Mouse (Mus musculus): ENCODE results near the gene 4930548H24Rik. TPM values are rescaled to one million over a fixed set of nuclear protein-coding genes. Genes with fewer than 3 reads are reported as not detected.

4930548H24Rik gene
- polyA plus RNA-seq (2015; fragmentation: Nextera tagmentation; extraction: Ambion mirVana), result not detected in 2 replicates

DNA sequence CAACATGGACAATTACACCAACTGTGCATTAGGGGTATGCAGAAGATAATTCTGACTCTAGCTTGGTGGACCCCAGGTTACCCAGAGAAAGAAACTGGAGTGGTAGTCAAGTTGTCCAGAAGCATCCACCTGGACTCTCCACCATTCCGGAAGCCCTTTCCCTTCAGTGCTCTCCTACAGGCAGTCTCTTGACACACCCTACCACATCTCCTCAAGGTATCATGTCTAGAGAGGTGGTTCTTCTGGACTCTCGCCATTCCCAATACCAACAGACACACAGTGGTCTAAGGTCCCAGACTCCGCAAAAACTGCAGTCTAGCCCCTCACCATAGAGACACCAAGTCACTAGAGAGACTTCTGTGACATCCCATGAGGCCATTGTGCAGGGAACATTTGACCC is at the start of gene 4930548H24Rik:
TSS of gene 4930548H24Rik (plus strand) at position 301 of the 400 bp plus-strand sequence.
- DNase-seq, result no peak
- Histone ChIP-seq H3K4me3 (replicated peaks) (no peak within 1 kb of the TSS), H3K9ac (no peak within 1 kb of the TSS), H3K27me3 (peaks cover under 1% of the 10 kb centered on the region; the same call in 1 of the 2 replicates), H3K36me3 (peaks cover 23% of the 10 kb centered on the region), H3K4me2 (no peak within 1 kb of the TSS), H3K9me3 (replicated peaks) (no peaks in the 10 kb centered on the region), H3K27ac (no peak within 1 kb of the TSS), H3K4me1 (replicated peaks) (no peaks in the 10 kb centered on the region)
- 77% methylated on average over 3 of the region's 3 CpGs for WGBS (ENCODE audit: insufficient replicate concordance)
- ATAC-seq (ENCODE audit: low read depth), result no peak

DNA sequence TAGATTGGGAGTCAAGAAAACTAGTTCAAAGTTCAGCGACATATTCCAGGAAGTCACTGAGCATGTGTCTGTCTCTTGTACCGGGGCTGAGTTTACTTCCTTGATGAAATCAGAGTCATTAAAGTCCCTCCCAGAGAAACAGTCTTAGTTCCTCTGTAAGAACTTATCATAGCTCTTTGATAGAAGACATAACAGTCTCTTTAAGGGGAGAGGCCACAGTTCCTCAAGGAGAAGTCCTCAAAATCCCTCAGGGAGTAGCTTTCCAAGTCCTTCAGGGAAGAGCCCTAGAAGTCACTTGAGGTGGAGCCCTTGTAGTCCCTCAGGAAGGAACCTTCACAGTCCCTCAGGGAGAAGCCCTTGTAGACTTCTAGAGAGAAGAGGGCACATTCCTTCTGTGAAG is 34.2 kb upstream of the 4930548H24Rik start:
- Histone ChIP-seq H3K9me3 (replicated peaks) (no peaks in the 10 kb centered on the region), H3K36me3 (no peaks in the 10 kb centered on the region), H3K4me3 (replicated peaks) (peak overlapping the region; percentile 71; the same call in 1 of the 2 replicates), H3K9ac (0 out of 2 replicates have a peak overlapping the region, but pooled peaks have one; percentile 81), H3K27ac (0 out of 2 replicates have a peak overlapping the region, but pooled peaks have one; percentile 32), H3K4me2 (peak overlapping the region; percentile 90; the same call in 1 of the 2 replicates), H3K4me1 (replicated peaks) (peaks cover 23% of the 10 kb centered on the region), H3K27me3 (no peaks in the 10 kb centered on the region)
- WGBS (ENCODE audit: insufficient replicate concordance), result 33% methylated on average over 2 of the region's 2 CpGs
- DNase-seq (no peak), ATAC-seq (ENCODE audit: low read depth) (no peak)

DNA sequence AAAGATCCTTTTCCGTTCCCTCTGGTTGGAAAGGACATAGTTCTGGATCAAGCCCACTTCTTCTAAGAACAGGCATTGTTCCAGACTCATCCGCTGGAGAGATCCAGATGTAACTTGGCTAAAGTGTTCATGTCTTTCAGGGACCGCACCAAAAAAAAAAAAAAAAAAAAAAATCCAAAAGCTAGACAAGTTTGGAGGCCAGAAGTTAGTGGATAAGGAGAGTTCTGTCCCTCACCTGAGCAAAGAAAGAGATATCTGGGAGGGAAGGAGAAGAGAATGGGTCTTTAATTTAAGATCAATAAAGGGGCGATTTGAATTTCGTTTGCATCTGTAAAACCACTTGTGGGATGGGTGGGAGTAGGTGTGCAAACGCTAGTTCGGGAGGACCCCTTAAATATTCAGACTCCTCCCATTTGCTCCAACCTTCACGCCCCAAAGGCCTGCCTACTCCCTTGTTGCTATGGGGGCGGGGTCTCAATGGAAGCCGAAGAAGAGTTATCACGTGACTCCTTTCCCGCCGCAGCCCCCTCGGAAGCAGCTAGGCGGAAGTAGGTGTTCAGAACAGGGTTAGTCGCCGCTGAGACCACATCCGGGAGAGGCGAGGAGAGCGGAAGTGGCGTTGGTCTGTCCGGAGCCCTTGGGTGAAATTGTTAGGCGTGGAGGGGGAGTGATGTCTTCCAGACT is 33.5 kb upstream of the 4930548H24Rik start, which contains the start of gene Zfp512:
TSS of gene Zfp512 (plus strand) at position 554 of the 684 bp plus-strand sequence.
- Histone ChIP-seq H3K4me1 (replicated peaks) (peaks cover 23% of the 10 kb centered on the region), H3K36me3 (no peaks in the 10 kb centered on the region), H3K9ac (peak within 1 kb of the TSS; percentile 81), H3K9me3 (replicated peaks) (no peaks in the 10 kb centered on the region), H3K4me2 (peak within 1 kb of the TSS; percentile 90), H3K4me3 (replicated peaks) (peak within 1 kb of the TSS; percentile 71), H3K27me3 (no peaks in the 10 kb centered on the region), H3K27ac (peak within 1 kb of the TSS; percentile 66; the same call in 1 of the 2 replicates)
- DNase-seq (peak; percentile 92), ATAC-seq (ENCODE audit: low read depth) (peak; percentile 98)
- WGBS (ENCODE audit: insufficient replicate concordance), result 7% methylated on average over 23 of the region's 23 CpGs

DNA sequence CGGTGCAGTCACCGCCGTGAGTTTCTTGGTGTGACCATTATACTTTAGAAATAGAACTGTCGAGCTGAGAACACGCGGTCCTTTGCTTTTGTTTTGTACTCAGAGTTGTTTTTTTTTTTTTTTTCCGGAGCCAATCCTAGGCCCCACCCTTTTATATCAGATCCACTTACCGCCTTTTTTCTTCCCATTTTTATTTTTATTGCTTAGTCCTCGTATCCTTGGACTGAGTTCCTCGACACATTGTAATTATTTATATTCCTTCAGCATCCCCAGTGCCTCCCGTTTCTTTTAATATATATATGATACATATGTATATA is 33.0 kb upstream of the 4930548H24Rik start:
- peak overlapping the region; percentile 81 for H3K9ac ChIP-seq
- ATAC-seq (ENCODE audit: low read depth) (peak; percentile 59), DNase-seq (no peak)
- H3K9me3 ChIP-seq (replicated peaks), result no peaks in the 10 kb centered on the region
- peak overlapping the region; percentile 71 for H3K4me3 ChIP-seq (replicated peaks)
- H3K27ac ChIP-seq, result peak overlapping the region; percentile 66; the same call in 1 of the 2 replicates
- H3K4me1 ChIP-seq (replicated peaks), result peaks cover 23% of the 10 kb centered on the region
- 0% methylated on average over 11 of the region's 11 CpGs for WGBS (ENCODE audit: insufficient replicate concordance)
- H3K36me3 ChIP-seq, result no peaks in the 10 kb centered on the region
- H3K27me3 ChIP-seq, result no peaks in the 10 kb centered on the region
- H3K4me2 ChIP-seq, result peak overlapping the region; percentile 90

DNA sequence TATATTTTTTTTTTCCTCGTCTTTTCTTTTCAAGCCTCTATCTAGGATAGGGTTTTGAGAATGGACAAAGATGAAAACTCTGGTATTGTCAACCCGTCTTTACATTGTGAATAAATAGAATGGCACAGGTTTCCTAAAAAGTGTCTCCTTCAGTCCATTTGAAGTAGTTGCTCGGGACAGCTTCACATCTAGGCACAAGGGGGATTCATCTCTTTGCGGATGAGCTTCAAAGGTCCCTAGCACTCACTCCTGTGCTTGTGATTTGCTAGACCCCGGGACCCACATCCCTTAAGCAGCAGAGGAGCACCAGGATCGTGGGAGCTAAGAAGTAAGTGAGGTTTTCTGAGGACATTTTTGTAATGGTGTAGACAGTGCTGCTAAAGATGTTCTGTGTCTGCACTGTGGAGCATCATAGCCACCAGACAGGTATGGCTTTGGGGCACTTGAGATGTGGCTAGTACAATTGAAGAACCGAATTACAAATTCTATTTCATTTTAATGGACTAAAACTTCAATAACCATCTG is 32.6 kb upstream of the 4930548H24Rik start:
- Histone ChIP-seq H3K27me3 (no peaks in the 10 kb centered on the region), H3K4me1 (replicated peaks) (peaks cover 23% of the 10 kb centered on the region), H3K4me3 (replicated peaks) (peak overlapping the region; percentile 71), H3K27ac (peak overlapping the region; percentile 43; the same call in 1 of the 2 replicates), H3K4me2 (peak overlapping the region; percentile 90), H3K36me3 (no peaks in the 10 kb centered on the region), H3K9me3 (replicated peaks) (no peaks in the 10 kb centered on the region), H3K9ac (peak overlapping the region; percentile 81)
- no peak for DNase-seq
- 7% methylated on average over 7 of the region's 7 CpGs for WGBS (ENCODE audit: insufficient replicate concordance)
- no peak for ATAC-seq (ENCODE audit: low read depth)

DNA sequence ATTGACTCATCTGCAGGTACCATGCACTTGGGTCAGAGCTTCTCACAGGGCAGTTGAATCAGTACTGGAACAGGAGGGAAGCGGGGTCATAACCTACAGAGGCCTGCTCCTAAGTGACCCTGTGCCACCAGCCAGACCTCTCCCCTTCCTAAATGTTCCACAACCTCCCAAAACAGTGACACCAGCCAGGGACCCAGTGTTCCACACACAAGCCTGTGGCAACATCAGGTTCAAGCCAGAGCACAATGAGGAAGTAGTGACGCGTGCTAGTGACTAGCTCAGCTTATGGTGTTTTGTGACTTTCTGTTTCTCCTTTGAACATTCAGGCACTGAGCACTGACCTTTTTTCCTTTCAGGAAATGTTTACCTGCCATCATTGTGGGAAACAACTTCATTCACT is 17.7 kb upstream of the 4930548H24Rik start:
- Histone ChIP-seq H3K27ac (no peak overlapping the region), H3K27me3 (no peaks in the 10 kb centered on the region), H3K36me3 (peaks cover 68% of the 10 kb centered on the region), H3K4me1 (replicated peaks) (no peaks in the 10 kb centered on the region), H3K9ac (no peak overlapping the region), H3K4me2 (no peak overlapping the region), H3K9me3 (replicated peaks) (no peaks in the 10 kb centered on the region), H3K4me3 (replicated peaks) (no peak overlapping the region)
- ATAC-seq (ENCODE audit: low read depth) (no peak), DNase-seq (no peak)
- WGBS (ENCODE audit: insufficient replicate concordance), result 80% methylated on average over 3 of the region's 3 CpGs

DNA sequence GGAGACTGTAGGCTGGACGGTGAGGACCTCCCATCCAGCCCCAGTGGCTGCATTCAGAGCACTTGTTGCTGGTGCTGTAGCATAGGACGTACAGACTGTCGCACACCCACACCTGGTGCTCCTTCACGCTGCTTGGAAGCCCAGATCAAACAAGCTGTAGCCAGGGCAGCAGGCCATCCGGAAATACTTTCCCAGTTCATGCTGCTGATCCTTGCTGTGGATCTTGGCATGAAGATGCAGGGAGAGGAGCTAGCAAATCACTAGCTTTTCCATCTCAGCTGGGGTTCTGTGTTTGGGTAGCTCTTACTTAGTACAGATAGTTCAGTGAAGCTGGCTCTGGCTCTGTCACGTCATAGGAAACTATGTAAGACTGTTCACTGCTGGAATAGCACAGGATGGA is 15.8 kb upstream of the 4930548H24Rik start:
- no peak overlapping the region for H3K4me2 ChIP-seq
- 85% methylated on average over 6 of the region's 6 CpGs for WGBS (ENCODE audit: insufficient replicate concordance)
- no peak overlapping the region for H3K27ac ChIP-seq
- no peak for ATAC-seq (ENCODE audit: low read depth)
- H3K36me3 ChIP-seq, result peaks cover 87% of the 10 kb centered on the region
- H3K27me3 ChIP-seq, result no peaks in the 10 kb centered on the region
- no peak for DNase-seq
- no peaks in the 10 kb centered on the region for H3K9me3 ChIP-seq (replicated peaks)
- H3K4me3 ChIP-seq (replicated peaks), result no peak overlapping the region
- no peak overlapping the region for H3K9ac ChIP-seq
- H3K4me1 ChIP-seq (replicated peaks), result no peaks in the 10 kb centered on the region

DNA sequence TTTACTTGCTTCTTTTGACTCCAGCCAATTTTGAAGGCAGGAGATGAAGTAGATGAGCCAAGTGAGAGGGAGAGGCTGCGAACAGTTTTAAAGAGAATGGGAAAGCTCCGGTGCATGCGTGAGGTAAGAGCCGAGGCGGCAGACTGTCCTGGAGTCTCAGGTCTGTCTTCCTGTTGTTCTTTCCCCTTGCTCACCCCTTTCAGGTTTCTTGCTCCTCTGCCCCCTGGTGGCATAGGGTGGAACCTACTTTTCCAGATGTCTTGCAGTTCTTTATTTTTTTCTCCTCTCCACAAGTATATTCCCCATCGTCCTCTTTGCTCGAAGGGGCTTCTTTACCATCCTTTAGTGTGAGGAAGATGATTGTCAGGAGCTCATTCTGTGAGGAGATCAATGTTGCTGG is 15.2 kb upstream of the 4930548H24Rik start:
- WGBS (ENCODE audit: insufficient replicate concordance), result 75% methylated on average over 7 of the region's 7 CpGs
- H3K36me3 ChIP-seq, result peaks cover 88% of the 10 kb centered on the region
- H3K27ac ChIP-seq, result no peak overlapping the region
- DNase-seq, result no peak
- no peaks in the 10 kb centered on the region for H3K4me1 ChIP-seq (replicated peaks)
- H3K9ac ChIP-seq, result no peak overlapping the region
- no peak overlapping the region for H3K4me2 ChIP-seq
- no peaks in the 10 kb centered on the region for H3K27me3 ChIP-seq
- ATAC-seq (ENCODE audit: low read depth), result no peak
- H3K9me3 ChIP-seq (replicated peaks), result no peaks in the 10 kb centered on the region
- no peak overlapping the region for H3K4me3 ChIP-seq (replicated peaks)

DNA sequence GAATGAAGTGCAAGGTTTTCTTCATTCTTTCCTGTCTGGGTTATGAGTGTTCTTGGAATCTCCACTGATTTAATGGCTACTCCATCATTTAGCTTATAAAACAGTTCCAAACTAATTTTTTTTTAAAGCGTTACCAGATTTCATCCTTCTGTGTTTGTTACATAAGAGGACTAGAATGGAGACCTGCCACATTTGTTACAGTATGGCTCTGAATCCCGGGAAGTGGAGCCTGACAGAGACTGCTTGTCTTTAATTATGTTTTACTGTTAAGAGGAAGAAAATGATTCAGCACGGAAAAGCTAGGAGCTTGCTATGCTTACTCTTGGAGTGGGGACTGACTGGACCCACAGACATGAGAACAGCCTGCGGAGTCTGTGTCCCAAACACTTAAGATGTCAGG is 5.0 kb upstream of the 4930548H24Rik start:
- H3K27ac ChIP-seq, result no peak overlapping the region
- 82% methylated on average over 4 of the region's 4 CpGs for WGBS (ENCODE audit: insufficient replicate concordance)
- ATAC-seq (ENCODE audit: low read depth) (no peak), DNase-seq (no peak)
- no peaks in the 10 kb centered on the region for H3K9me3 ChIP-seq (replicated peaks)
- H3K4me2 ChIP-seq, result no peak overlapping the region
- no peaks in the 10 kb centered on the region for H3K4me1 ChIP-seq (replicated peaks)
- no peaks in the 10 kb centered on the region for H3K27me3 ChIP-seq
- no peak overlapping the region for H3K9ac ChIP-seq
- H3K36me3 ChIP-seq, result peaks cover 70% of the 10 kb centered on the region
- H3K4me3 ChIP-seq (replicated peaks), result no peak overlapping the region

DNA sequence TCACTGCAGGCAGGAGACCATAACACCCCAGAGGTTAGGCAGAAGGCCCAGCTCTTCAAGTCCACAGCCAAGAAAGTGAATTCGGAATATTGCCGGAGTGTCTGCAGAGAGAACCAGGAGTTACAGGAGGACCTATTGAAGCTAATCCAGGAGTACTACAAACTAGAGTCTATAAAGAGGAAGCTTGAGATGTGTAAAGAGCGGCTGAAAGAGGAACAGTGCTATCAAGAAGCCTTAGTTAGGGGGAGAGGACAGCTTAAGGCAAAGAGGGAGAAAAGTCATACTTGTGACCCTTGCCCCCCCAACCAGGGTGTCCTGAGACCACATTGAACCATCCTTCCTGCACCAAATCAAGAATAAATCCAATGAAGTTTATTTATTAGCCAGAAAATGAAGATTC is 2.3 kb downstream of the 4930548H24Rik start:
- no peak overlapping the region for H3K4me3 ChIP-seq (replicated peaks)
- H3K4me1 ChIP-seq (replicated peaks), result no peaks in the 10 kb centered on the region
- DNase-seq (no peak), ATAC-seq (ENCODE audit: low read depth) (no peak)
- no peak overlapping the region for H3K27ac ChIP-seq
- H3K27me3 ChIP-seq, result peaks cover 5% of the 10 kb centered on the region
- no peak overlapping the region for H3K9ac ChIP-seq
- WGBS (ENCODE audit: insufficient replicate concordance), result 65% methylated on average over 3 of the region's 3 CpGs
- H3K9me3 ChIP-seq (replicated peaks), result no peaks in the 10 kb centered on the region
- H3K4me2 ChIP-seq, result no peak overlapping the region
- H3K36me3 ChIP-seq, result no peaks in the 10 kb centered on the region

DNA sequence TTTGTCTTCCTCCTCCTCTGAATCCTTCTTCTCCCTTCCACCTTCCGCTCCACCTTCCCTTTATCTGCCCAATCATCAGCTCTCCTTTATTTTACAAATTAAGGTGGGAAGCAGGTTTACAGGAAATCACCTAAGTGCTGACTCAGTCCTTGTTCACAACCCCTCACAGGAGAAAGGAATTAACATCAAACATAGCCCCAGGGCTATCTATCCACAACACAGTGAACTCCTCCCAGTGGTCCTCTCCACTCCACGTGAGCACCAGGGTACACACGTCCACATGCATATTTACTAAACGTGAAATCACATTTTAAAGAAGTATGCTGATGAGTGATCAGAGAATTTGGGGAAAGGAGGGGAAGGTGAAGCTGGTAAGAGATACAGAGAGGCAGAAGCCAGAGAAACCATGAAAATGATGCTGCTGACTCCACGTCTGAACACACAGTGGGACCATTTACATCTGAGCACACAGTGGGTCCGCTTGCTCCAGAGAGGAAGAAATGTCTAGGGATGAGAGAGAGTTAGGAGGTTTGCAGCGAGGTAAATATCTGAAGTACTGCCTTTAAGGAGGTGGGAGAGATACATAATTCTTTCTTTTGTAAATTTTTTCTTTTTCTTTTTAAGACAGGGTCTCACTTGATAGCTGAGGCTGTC is 3.7 kb downstream of the 4930548H24Rik start:
- ATAC-seq (ENCODE audit: low read depth) (no peak), DNase-seq (no peak)
- no peaks in the 10 kb centered on the region for H3K36me3 ChIP-seq
- H3K4me3 ChIP-seq (replicated peaks), result no peak overlapping the region
- H3K9ac ChIP-seq, result no peak overlapping the region
- H3K27me3 ChIP-seq, result peaks cover 10% of the 10 kb centered on the region
- H3K9me3 ChIP-seq (replicated peaks), result no peaks in the 10 kb centered on the region
- WGBS (ENCODE audit: insufficient replicate concordance), result 55% methylated on average over 7 of the region's 7 CpGs
- no peak overlapping the region for H3K4me2 ChIP-seq
- peaks cover 5% of the 10 kb centered on the region for H3K4me1 ChIP-seq (replicated peaks)
- no peak overlapping the region for H3K27ac ChIP-seq
